Mouse (Mus musculus): ENCODE measurements around the gene Gm10799.
"Not testable (repeated sequence)": the region's sequence is repeated elsewhere in the genome, so short reads cannot be mapped to it uniquely, and the experiment has no call there.

Gene Gm10799

DNA sequence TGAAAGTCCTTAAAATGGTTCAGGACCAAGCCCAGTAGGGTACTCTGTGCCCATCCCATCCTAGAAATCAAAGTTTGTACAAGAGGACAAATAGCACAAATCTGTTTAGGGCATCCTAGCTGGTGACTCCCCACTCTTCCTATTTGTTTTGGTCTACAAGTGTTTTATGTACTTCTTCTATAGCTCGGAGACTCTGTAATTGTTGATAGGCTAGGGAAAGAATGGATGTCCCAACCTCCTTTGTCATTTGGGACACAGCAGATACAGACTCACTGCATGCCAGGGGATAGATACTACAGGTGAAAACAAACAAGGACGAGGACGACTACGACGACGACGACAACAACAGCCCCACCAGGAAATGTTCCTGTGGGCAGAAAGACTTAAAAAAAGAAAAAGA, at the start of gene Gm10799:
Gene Gm10799, minus strand, starts transcription at position 101 of the 400 bp plus-strand sequence.
- DNase-seq (ENCODE audit: low read depth, low spot score) = not testable (repeated sequence)

DNA sequence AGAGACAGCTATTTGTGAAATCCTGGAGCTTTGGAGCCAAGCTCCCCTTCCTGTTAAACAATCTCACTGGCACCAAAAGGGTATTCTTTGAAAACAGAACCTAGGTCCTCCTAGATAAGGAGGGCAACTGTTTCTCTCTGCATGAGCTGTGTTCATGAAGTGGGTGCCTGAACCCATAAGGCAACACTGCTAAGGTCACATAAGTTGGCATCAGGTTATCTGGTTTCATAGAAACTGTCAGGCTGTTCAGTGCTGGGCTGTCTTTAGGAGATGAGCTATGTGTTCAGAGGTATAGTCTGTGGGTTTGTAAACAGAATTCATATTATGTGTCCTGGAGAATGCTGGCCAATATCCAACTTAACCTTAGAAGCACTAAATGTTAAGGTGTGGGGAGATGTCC, 48.8 kb upstream of the Gm10799 start:
- not testable (repeated sequence) for DNase-seq (ENCODE audit: low read depth, low spot score)

DNA sequence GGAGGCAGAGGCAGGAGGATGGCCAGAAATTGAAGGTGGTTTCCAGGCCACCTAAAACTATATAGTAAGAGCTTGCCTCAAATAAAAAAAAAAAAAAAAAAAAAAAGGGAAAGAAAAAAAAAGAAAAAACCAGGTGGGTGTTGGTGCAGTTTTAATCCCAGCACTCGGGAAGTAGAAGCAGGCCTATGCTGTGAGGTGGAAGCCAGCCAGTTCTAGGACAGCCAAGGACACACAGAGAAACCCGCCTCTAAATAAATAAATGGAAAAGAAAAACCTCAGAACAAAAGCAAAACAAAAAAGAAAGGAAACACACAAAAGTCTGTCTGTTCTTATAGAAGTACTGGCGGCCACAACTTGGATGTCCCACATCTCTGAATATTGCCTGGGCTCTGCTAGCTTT, 46.5 kb upstream of the Gm10799 start:
- no peak for DNase-seq (ENCODE audit: low read depth, low spot score)

DNA sequence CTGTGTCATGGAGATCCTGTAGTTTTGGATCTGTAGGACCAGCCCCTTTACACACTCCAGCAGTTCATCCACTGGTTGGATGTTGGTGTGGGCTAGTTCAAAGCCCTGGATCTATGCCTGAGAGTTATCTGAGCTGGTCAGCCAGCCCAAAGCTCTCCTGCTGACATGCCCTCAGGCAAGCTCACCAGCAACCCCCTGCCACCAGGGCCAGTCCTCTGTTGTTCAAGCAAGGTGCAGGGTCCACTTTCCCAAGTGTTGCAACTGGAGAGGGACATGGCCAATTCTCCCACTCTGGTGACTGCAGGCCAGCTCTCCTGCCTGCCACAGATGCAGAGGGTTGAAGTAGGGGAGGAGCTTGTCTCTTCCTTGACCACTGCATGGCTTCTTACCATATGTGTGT, 45.2 kb upstream of the Gm10799 start:
- not testable (repeated sequence) for DNase-seq (ENCODE audit: low read depth, low spot score)

DNA sequence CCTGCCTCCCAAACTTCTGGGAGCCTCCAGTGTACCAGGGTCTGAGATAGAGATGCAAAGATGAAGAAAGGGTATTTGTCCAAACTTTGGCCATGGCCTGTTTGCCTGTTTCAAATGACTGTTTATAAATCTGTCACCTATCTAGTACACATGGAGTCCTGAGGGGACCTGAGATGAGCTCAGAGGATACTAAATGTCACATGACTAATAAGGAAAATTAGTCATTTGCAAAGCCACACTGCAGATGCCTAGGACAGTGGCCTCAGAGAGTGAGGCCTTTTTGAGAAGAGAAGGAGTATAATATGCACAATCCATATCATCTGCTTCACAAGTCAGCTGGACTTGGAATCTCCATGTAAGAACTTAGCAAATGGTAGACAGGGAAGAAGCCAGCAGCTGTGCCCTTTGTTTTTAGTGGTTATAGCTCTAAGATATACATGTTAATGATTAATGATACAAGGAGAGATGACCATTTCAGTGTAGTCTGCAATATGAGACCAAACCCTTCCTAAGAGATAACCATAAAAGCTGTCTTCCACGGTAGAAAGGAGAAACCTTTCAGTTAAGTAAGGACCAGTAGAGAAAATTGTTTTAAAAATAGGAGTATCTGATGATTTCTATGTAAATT, 42.9 kb upstream of the Gm10799 start:
- DNase-seq (ENCODE audit: low read depth, low spot score) = not testable (repeated sequence)

DNA sequence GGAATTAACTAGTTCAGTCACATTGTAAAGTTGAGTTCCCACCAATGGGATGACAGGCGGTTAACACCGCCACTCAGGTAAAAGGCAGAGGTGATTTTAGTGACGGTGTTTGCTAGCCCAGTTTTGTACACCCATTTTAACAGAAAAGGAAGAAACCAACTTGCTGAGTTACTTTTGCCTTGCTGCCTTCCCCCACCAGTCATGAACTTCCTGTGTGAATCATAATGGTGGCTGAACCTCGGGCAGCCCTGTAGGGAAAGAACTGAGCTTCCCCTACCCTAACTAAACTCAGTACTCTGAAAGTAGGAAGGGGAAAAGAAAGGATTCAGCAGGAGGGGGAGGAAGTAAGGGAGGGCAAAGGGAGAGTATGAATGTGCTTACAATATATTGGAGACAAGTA, 41.7 kb upstream of the Gm10799 start:
- no peak for DNase-seq (ENCODE audit: low read depth, low spot score)

DNA sequence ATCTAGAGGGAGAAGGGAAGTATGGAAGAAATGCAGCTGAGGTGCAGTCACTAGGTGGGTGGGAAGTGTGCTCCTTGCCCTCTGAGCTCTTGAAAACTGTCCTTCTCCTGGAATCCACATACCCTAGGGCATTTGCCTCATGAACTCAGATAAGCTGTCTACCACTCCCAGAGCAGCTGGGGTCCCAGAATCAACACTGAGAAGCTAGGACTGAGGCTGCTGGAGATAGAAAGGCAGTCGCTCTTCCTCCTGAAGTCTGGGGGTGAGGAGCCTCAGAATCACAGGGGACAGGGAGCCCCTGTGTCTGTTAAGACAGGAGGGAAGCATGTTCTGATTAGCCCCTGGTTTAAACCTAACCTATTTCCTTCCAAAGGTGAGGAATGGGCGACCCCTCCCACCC, 41.2 kb upstream of the Gm10799 start:
- DNase-seq (ENCODE audit: low read depth, low spot score) = no peak

DNA sequence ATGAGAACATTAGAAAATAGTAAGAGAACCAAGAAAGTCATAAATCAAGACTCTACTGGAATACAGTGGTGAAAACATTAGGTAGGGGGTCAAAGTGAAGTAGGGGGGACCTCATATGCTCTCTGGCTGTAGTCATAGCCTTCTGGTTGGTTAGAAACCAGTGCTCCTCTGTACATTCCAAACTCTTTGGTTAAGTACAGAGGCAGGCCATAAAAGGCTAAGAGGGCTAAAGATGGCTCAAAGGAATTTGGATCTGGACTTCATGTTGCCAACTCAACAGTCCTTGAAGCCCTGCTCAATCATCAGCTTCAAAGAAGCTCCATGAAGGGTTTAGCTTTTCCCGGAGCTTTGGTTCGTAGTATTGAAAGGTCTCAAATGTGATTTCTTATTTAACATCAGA, 40.7 kb upstream of the Gm10799 start:
- not testable (repeated sequence) for DNase-seq (ENCODE audit: low read depth, low spot score)

DNA sequence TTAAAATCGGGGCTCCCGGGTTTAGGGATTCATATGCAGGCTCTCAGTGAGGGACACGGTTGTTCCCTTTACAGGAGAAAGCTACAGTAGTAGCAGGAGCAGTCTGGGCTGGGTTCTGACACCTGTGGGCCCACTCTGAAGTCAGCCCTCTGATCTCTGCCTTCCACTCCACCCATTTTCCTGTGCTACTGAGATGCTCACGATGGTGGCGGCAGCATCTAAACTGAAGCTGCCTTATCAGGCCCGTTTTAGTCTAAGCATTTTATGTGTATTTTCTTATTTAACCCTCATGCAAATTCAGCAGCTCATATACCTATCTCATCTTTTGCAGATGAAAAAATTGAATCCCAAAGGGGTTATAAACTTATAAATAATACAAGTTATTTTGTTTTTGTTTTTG, 36.5 kb upstream of the Gm10799 start:
- no peak for DNase-seq (ENCODE audit: low read depth, low spot score)

DNA sequence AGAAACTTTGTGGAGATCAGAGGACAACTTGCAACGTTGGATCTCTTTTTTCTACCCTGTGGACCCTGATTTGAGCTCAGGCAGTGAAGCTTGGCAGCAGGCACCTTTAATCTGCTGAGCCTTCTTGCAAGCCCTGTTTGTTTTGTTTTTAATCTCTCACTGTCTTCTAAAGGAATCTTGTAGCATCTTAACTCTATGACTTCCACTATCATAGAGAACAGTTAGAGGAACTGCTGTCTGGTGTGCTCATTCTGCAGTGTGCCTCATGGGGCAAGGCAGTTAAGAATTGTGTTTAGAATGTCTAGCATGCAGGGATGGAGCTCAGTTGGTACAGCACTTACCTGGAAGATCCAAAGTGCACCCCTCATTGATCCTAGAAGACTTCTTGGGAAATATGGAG, 31.6 kb upstream of the Gm10799 start:
- DNase-seq (ENCODE audit: low read depth, low spot score) = no peak

DNA sequence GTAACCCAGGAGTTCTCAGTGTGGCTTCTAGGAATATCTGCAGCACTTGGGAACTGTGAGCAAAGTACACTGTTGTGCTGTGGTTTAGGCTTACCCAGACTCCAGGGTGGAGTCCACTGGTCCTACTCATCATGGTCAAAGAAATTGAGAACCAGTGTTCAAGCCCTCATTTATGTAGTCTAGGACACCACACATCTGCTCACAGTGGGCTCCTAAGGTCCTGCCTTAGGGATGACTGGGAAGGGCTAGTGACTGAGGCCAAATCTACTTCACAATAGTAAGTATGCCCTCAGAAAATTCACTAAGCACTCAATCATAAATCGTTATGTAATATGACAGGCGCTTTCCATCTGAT, 30.9 kb upstream of the Gm10799 start:
- no peak for DNase-seq (ENCODE audit: low read depth, low spot score)

DNA sequence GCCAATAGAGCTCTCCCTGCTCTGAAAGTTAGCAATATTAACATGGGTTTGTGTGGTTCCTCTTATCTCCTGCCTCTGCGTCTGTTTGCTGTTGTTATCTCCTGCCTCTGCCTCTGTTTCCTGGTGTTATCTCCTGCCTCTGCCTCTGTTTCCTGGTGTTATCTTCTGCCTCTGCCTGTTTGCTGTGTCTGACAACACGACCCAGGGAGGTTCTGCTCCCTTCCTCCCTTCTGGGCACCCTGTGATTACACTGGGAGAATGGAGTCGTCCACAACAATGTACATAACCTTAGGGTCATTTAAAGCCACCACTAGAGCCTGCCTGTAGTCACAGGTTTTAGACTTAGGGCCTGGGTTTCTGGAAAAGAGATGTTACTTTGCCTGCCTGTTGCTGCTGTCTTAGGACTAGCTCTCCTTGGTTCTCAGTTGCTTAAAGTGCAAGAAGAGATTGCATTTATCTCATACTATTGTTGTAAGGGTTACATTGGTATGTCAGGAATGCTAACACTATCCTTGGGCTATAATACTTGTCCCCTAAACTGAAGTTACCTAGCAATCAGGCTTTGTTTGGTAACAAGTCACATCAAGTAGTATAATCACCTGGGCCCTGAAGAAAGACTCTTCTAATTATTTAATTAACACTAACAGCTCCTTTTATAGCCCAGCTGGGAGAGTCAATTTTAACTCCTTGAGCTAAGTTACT, 30.3 kb upstream of the Gm10799 start:
- no peak for DNase-seq (ENCODE audit: low read depth, low spot score)

DNA sequence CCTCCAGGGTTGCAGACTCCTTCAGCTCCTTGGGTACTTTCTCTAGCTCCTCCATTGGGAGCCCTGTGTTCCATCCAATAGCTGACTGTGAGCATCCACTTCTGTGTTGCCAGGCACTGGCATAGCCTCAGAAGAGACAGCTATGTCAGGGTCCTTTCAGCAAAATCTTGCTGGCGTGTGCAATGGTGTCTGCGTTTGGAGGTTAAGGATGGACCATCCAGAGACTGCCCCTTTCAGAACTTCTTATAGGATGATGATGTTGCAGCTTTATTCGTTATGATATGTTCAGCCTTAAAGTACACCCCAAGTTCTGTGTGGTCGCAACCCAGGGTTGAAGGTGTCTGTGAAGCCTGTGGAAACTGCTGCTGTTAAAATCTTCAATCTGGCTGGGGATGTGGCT, 29.0 kb upstream of the Gm10799 start:
- DNase-seq (ENCODE audit: low read depth, low spot score) = not testable (repeated sequence)

DNA sequence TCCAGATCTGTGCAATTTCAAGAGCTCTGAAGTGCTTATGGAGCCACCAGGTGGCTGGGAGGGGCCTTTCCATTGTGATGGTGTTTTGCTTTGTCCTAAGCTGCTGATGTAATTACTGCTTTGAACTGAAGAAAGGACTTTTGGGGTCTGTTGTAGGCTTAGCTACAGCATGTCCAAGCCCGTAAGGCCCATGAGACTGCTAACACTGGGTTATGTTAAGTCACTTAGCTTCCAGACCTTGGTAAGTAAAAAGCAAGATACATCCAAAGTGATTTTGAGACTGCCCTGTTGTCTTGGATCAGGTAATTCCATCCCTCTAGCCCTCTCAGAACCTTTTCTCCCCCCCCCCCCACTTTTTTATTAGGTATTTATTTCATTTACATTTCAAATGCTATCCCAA, 28.4 kb upstream of the Gm10799 start:
- DNase-seq (ENCODE audit: low read depth, low spot score) = not testable (repeated sequence)

DNA sequence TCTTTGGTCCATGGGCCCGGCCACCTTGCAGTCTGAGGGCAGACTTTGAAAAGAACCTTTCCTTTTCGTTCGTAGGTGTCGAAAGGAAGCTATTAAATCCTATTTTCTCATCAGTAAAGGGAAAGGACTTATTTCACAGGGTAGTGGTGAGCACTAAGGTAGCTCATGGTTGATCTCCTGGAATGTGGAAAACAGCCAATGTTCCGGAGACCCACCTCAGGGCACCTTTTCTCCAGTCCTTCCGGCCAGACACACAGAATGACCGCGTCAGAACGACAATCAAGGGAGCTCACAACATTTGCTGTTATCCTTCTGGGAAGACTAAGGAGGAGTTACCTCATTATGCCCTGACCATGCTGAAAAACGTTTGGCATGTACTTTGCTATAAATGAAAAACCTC, 27.9 kb upstream of the Gm10799 start:
- DNase-seq (ENCODE audit: low read depth, low spot score) = no peak

DNA sequence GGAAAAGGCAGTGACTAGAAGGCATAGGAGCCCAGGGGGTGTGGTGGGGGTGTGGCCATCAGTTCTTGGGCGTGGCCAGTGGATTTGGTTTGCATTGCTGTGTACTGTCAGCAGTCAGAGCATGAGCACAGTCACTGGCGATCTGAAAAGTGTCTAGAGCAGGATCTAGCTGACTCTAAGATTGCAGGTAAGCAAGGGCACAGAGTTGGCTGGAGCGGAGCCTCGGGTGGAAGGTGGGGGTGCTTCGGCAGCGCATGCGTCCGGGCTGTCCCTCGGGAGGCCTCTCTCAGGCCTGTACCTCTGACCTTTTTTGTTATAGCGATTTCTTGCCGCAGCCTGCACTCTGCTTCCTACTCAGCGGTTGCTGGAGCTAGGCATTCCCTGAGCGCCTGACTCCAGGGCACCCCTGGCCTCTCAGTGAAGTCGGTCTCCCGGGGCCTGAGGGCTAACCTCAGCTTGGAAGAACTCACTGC, 27.4 kb upstream of the Gm10799 start, which contains the start of gene Cd59a:
Gene Cd59a, plus strand, starts transcription at position 61 of the 473 bp plus-strand sequence.
- peak; percentile 76 for DNase-seq (ENCODE audit: low read depth, low spot score)

DNA sequence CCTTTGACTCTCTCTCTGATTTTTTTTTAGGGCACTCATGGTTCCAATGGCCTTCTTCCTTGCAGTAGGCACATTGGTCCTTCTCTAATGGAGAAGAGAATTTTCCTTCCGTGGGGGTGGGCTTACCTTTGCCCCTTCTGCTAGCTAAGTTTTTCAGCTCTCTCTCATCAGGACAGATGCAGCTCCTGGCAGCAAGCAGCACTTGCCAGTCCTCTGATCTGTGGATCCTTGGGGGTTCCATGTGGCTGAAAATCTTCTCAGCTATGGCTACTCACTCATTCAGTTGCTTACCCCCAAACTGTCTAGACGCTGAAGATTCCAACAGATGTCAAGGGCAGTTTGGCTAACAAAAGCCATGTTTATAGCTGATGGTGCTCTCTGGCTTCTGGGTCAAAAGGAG, 25.0 kb upstream of the Gm10799 start:
- DNase-seq (ENCODE audit: low read depth, low spot score) = no peak

DNA sequence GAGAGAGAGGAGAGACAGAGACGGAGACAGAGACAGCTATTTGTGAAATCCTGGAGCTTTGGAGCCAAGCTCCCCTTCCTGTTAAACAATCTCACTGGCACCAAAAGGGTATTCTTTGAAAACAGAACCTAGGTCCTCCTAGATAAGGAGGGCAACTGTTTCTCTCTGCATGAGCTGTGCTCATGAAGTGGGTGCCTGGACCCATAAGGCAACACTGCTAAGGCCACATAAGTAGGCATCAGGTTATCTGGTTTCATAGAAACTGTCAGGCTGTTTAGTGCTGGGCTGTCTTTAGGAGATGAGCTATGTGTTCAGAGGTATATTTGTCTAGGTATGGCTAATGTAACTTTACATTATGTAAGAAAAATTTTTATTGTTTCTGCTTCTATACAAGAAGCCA, 19.2 kb upstream of the Gm10799 start:
- not testable (repeated sequence) for DNase-seq (ENCODE audit: low read depth, low spot score)

DNA sequence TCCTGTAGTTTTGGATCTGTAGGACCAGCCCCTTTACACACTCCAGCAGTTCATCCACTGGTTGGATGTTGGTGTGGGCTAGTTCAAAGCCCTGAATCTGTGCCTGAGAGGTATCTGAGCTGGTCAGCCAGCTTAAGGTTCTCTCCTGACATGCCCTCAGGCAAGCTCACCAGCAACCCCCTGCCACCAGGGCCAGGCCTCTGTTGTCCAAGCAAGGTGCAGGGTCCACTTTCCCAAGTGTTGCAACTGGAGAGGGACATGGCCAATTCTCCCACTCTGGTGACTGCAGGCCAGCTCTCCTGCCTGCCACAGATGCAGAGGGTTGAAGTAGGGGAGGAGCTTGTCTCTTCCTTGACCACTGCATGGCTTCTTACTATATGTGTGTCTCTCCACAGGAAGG, 15.7 kb upstream of the Gm10799 start:
- DNase-seq (ENCODE audit: low read depth, low spot score) = not testable (repeated sequence)

DNA sequence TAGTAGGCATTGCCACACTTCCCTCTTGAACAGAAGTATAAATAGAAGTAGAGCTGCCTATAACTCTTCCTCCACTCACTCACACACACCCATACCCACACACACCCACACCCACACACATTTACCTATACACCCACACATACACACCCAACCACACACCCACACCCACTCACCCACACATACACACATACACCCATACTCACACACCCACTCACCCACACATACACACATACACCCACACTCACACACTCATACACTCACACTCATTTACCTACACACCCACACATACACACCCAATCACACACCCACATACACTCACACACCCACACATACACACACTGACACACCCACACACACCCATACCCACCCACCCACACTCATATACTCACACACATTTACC, 14.1 kb upstream of the Gm10799 start:
- DNase-seq (ENCODE audit: low read depth, low spot score) = no peak

DNA sequence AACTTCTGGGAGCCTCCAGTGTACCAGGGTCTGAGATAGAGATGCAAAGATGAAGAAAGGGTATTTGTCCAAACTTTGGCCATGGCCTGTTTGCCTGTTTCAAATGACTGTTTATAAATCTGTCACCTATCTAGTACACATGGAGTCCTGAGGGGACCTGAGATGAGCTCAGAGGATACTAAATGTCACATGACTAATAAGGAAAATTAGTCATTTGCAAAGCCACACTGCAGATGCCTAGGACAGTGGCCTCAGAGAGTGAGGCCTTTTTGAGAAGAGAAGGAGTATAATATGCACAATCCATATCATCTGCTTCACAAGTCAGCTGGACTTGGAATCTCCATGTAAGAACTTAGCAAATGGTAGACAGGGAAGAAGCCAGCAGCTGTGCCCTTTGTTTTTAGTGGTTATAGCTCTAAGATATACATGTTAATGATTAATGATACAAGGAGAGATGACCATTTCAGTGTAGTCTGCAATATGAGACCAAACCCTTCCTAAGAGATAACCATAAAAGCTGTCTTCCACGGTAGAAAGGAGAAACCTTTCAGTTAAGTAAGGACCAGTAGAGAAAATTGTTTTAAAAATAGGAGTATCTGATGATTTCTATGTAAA, 13.2 kb upstream of the Gm10799 start:
- DNase-seq (ENCODE audit: low read depth, low spot score) = not testable (repeated sequence)

DNA sequence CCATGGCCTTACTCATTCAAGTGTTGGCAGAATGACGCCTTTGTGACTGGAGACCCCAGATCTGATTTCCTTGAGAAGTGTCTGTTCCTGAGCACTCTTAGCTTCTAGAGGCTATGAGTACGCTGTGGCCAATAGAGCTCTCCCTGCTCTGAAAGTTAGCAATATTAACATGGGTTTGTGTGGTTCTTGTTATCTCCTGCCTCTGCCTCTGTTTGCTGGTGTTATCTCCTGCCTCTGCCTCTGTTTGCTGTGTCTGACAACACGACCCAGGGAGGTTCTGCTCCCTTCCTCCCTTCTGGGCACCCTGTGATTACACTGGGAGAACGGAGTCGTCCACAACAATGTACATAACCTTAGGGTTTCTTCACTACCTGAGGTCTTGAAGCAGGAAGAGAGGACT, 9.9 kb upstream of the Gm10799 start:
- DNase-seq (ENCODE audit: low read depth, low spot score) = not testable (repeated sequence)

DNA sequence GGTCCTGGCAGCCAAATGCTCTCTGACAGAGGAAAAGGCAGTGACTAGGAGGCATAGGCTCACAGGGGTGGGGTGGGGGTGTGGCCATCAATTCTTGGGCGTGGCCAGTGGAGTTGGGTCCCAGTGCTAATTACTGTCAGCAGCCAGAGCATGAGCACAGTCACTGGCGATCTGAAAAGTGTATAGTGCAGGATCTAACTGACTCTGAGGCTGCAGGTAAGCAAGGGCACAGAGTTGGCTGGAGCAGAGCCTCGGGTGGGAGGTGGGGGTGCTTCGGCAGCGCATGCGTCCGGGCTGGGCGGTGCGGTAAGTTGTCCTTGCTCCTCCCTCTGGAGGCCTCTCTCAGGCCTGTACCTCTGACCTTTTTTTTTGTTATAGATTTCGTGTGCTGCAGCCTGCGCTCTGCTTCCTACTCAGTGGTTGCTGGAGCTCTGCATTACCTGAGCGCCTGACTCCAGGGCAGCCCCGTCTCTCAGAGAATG, 1.4 kb upstream of the Gm10799 start, which contains the start of gene Cd59b:
Gene Cd59b, plus strand, starts transcription at position 146 of the 482 bp plus-strand sequence.
- peak; percentile 45 for DNase-seq (ENCODE audit: low read depth, low spot score)
